Mouse (Mus musculus) spleen, adult 2 months (tissue): ENCODE data around the gene Rassf1. TPM values are rescaled to one million over a fixed set of nuclear protein-coding genes. Genes with fewer than 3 reads are reported as not detected.
A peak's percentile ranks its signal among the peaks of the same experiment; 100 is the strongest.

Experiments used
- DNase-seq, 2 experiments: peaks; one replicate each; pipeline versions ENCODE4 v3.0.0 to v3.0.0-alpha.2; 2012 to 2021; ENCODE audit warnings: low spot score in 2 of 2, low read depth in 1 of 2
- H3K27ac ChIP-seq: fragments of 200-500 bp; 2 replicates; pipeline ENCODE4 v1.5.1; 2012; ENCODE audit warnings: low read length, inconsistent platforms; ENCODE audit not compliant: insufficient read depth
- H3K27me3 ChIP-seq: fragments of 200-500 bp; 2 replicates; pipeline ENCODE4 v1.6.1; 2012; ENCODE audit warnings: mild to moderate bottlenecking, moderate library complexity, low read length, inconsistent platforms; ENCODE audit not compliant: control insufficient read depth, insufficient read depth
- H3K36me3 ChIP-seq: fragments of 200-500 bp; 2 replicates; pipeline ENCODE4 v1.6.1; 2012; ENCODE audit warnings: mild to moderate bottlenecking, low read length, inconsistent platforms; ENCODE audit not compliant: control insufficient read depth, insufficient read depth
- H3K4me1 ChIP-seq: fragments of 200-500 bp; 2 replicates; pipeline ENCODE4 v1.6.1; 2011; ENCODE audit warnings: inconsistent platforms; ENCODE audit not compliant: control insufficient read depth, insufficient read depth, insufficient read length
- H3K4me3 ChIP-seq: fragments of 200-500 bp; 2 replicates; pipeline ENCODE4 v1.5.1; 2011; ENCODE audit warnings: mild to moderate bottlenecking, inconsistent platforms; ENCODE audit not compliant: insufficient read depth, insufficient read length; ENCODE audit errors: extremely low read depth
- CTCF ChIP-seq: fragments of 200-500 bp; IDR thresholded peaks from 2 replicates; pipeline ENCODE4 v1.5.1; 2011; ENCODE audit warnings: mild to moderate bottlenecking, inconsistent platforms; ENCODE audit not compliant: insufficient read depth, insufficient read length, insufficient replicate concordance; ENCODE audit errors: extremely low read depth
- POLR2A ChIP-seq: fragments of 200-500 bp; IDR thresholded peaks from 2 replicates; pipeline ENCODE4 v1.6.1; 2011; ENCODE audit warnings: low read depth, low read length, inconsistent platforms
- WGBS: fragments of 180-500 bp; shearing (Covaris S2); methylation state at CpG from one replicate; pipeline ENCODE4 v1.1.7; 2018; 5-methylcytosine and 5-hydroxymethylcytosine counted together
- polyA plus RNA-seq: library from polyadenylated mRNA; depleted of rRNA; stranded (reverse); fragments of >200 nt; gene quantifications from 2 replicates; pipeline ENCODE4 v1.2.3, GENCODE M21; 2012

Rassf1 gene
- polyA plus RNA-seq, 1 experiment = 20.9 TPM

DNA sequence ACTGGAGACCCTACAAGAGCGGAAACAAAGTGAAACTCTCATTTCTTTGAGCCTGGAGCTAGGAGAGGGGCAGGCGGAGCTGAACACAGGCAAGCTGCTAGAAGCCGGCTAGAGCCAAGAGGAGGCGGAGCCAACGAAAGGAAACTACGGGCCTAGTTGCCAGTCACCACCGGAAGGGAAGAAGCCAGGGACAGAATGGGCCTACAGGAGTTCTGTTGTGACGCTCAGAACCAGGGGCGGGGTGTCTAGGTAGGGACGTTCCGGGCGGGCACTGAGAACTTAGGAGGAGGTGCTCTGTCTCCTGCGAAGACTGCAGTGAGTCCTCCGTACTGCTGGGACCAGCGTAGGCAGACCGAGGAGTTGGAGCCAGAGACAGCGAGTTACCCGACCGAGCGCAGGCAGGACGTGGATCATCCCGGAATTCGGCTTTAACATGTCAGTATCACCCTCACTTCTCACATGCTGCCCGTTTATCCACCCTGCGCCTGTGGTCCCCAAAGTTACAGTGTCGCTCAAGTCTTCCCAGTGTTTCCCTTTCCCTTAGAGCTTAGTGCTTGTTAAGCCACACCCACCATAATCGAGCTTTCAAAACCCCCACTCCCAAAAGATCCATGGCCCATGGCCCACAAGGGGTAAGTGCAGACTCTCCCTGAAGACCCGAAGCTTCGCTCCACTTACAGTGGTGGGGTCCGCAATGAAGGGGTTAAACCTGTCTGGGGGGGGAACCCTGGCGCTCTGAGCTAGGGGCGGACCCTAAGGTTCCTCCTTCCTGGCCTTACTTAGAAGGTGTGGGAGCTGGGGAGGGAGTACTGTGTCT is 29.4 kb downstream of the Rassf1 start, which contains the start of gene Hyal3:
Hyal3 (plus strand) TSS at position 318 of the 817 bp plus-strand sequence.
- H3K27me3 ChIP-seq = no peaks in the 10 kb centered on the region
- peak; percentile 68 to 73 for DNase-seq
- WGBS = under 1% methylated on average over 32 of the region's 32 CpGs
- peak within 1 kb of the TSS; percentile 70 for H3K4me3 ChIP-seq
- no peaks in the 10 kb centered on the region for H3K36me3 ChIP-seq
- H3K27ac ChIP-seq = peak within 1 kb of the TSS; percentile 74
- TF ChIP-seq POLR2A (peak; percentile 67), CTCF (no peak)
- H3K4me1 ChIP-seq = peaks cover 11% of the 10 kb centered on the region; the same call in 1 of the 2 replicates

DNA sequence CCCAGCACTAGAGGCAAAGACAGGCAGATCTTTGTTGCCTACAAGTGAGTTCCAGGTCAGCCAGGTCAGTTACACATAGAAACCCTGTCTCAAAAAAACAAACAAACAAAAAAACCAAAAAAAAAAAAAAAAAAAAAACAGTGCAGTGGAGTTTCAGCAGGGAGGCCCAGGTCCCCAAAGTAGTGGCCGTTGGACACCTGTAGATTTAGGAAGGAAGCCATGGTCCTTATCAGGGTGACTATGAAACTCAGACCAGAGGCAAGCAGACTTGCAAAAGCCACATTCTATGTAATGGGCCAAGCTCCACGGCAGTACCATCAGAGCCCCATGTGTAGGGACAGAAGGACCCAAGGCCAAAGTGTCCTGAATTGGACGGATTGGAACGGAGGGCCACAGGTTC is 30.2 kb downstream of the Rassf1 start:
- 60% methylated on average over 4 of the region's 4 CpGs for WGBS
- Histone ChIP-seq H3K4me3 (0 out of 2 replicates have a peak overlapping the region, but pooled peaks have one; percentile 70), H3K27ac (no peak overlapping the region), H3K27me3 (no peaks in the 10 kb centered on the region), H3K36me3 (no peaks in the 10 kb centered on the region), H3K4me1 (peaks cover 11% of the 10 kb centered on the region; the same call in 1 of the 2 replicates)
- TF ChIP-seq POLR2A (no peak), CTCF (no peak)
- DNase-seq = no peak

DNA sequence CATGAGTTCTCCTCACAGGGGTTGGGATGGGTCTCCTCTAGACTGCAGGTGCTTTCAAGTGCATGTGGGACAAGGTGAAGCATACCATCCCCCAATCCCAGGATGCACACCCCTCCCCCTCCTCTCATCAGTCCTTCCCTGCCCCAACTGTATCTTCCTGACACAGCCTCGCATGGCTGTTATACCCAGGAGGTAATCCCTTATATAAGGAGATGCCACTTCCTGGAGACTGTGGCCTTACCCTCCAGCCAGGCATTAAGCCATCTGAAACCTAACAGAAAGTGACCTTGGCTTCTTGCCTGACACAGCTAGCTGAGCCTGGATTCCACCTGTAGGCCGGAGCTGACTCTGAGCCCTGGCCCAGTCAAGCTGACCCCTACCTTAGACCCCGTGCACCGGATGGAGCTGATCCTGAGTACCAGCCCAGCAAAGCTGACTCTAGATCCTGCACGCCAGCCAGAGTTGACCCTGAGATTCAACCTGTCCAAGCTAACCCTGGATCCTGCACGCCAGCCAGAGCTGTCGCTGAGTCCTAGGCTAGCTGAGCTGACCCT is 31.2 kb downstream of the Rassf1 start:
- no peak for DNase-seq
- no peaks in the 10 kb centered on the region for H3K36me3 ChIP-seq
- no peaks in the 10 kb centered on the region for H3K27me3 ChIP-seq
- H3K4me1 ChIP-seq = peaks cover 11% of the 10 kb centered on the region; the same call in 1 of the 2 replicates
- TF ChIP-seq CTCF = no peak
- TF ChIP-seq POLR2A = no peak
- WGBS = 87% methylated on average over 7 of the region's 7 CpGs
- H3K4me3 ChIP-seq = no peak overlapping the region
- H3K27ac ChIP-seq = no peak overlapping the region

DNA sequence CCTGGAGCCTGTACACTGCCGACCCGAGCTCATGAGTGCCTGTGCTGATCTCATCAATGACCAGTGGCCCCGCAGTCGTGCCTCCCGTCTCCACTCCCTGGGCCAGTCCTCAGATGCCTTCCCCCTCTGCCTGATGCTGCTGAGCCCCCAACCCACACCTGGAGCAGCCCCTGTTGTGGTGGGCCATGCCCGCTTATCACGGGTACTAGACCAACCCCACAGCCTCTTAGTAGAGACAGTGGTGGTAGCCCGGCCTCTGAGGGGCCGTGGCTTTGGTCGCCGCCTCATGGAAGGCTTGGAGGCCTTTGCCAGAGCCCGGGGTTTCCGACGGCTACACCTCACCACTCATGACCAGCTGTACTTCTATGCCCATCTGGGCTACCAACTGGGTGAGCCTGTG is 31.8 kb downstream of the Rassf1 start:
- TF ChIP-seq POLR2A (no peak), CTCF (no peak)
- no peak overlapping the region for H3K27ac ChIP-seq
- H3K4me1 ChIP-seq = peaks cover 14% of the 10 kb centered on the region; the same call in 1 of the 2 replicates
- 97% methylated on average over 14 of the region's 14 CpGs for WGBS
- no peak overlapping the region for H3K4me3 ChIP-seq
- no peaks in the 10 kb centered on the region for H3K27me3 ChIP-seq
- H3K36me3 ChIP-seq = no peaks in the 10 kb centered on the region
- no peak for DNase-seq

DNA sequence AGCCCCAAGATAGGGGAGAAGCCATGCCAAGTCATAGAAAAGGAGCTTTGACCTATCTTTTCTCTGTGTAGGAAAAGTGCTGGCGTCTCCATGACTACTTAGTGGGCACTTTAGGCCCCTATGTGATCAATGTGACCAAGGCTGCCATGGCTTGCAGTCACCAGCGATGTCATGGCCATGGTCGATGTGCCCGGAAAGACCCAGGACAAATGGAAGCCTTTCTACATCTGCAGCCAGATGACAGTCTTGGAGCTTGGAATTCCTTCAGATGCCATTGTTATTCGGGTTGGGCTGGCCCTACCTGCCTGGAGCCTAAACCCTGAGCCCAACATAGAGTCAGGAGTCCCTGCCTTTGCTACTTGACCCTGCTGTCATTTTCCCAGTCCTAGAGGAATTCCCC is 35.1 kb downstream of the Rassf1 start:
- H3K36me3 ChIP-seq = peaks cover 16% of the 10 kb centered on the region
- no peak for TF ChIP-seq POLR2A
- TF ChIP-seq CTCF = no peak
- WGBS = 88% methylated on average over 5 of the region's 5 CpGs
- H3K27me3 ChIP-seq = no peaks in the 10 kb centered on the region
- peaks cover 4% of the 10 kb centered on the region; the same call in 1 of the 2 replicates for H3K4me1 ChIP-seq
- DNase-seq = no peak
- H3K4me3 ChIP-seq = no peak overlapping the region
- peak overlapping the region; percentile 3; the same call in 1 of the 2 replicates for H3K27ac ChIP-seq

DNA sequence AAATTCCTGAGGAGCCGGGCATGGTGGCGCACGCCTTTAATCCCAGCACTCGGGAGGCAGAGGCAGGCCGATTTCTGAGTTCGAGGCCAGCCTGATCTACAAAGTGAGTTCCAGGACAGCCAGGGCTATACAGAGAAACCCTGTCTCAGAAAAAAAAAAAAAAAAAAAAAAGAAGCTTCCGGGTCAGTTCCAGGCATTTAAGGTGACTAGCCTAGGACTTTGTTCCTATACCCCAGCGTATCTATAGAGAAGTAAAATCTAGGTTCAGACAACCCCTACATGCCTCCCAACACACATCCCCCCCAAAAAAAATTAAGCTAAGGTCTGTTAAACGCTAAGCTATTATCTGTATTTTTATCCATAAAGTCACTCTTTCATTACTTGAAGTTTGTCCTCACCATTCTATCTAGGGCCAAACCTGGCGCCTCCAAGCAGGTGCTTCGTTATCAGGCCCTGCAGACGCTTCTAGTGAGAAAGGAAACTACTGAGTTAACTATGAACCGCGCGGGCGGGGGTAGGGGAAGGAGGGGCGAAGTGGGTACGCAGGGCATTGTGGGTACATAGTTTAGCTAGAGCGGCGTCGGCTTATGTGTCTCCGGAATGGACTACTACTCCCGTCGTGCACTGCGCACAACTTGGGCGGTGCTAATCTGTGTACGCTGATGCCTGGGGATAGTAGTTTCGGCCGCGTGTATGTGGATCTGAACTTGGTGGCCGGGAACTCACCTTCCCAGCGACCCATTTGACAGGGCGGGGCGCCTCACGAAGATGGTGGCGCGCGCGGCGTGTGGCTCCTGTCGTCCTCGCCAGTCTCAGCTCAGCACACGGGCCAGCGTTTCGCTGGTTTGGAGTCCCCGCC is 35.8 kb downstream of the Rassf1 start, which contains the start of gene Ifrd2:
Ifrd2 (plus strand) TSS at position 669 of the 859 bp plus-strand sequence.
- peak; percentile 99 for DNase-seq
- H3K27me3 ChIP-seq = no peaks in the 10 kb centered on the region
- WGBS = 11% methylated on average over 46 of the region's 46 CpGs
- TF ChIP-seq POLR2A (peak; percentile 70), CTCF (no peak)
- H3K36me3 ChIP-seq = peaks cover 22% of the 10 kb centered on the region
- H3K4me3 ChIP-seq = peak within 1 kb of the TSS; percentile 85
- H3K4me1 ChIP-seq = peaks cover 4% of the 10 kb centered on the region; the same call in 1 of the 2 replicates
- peak within 1 kb of the TSS; percentile 44; the same call in 1 of the 2 replicates for H3K27ac ChIP-seq
